Mouse (Mus musculus) thymus, adult 2 months (tissue): ENCODE measurements at regions not wholly inside any gene's neighbourhood (a gene's known extent, or its start where the extent isn't known, plus 50 kb on each side); places are given as distances from the start of the nearest gene placed in this dataset.

Experiments used
- CTCF ChIP-seq: fragments of 200-500 bp; IDR thresholded peaks from 2 replicates; pipeline ENCODE4 v1.5.1; 2012; ENCODE audit warnings: mild to moderate bottlenecking, control low read depth, low read length, moderate library complexity, borderline replicate concordance; ENCODE audit not compliant: control insufficient read depth, poor library complexity, insufficient read depth; ENCODE audit errors: extremely low read depth
- POLR2A ChIP-seq: fragments of 200-500 bp; IDR thresholded peaks from 2 replicates; pipeline ENCODE4 v1.6.1; 2012; ENCODE audit warnings: mild to moderate bottlenecking, low read length, control low read depth, moderate library complexity; ENCODE audit not compliant: control insufficient read depth, poor library complexity, insufficient read depth; ENCODE audit errors: extremely low read depth

- TF ChIP-seq POLR2A: no peak
- TF ChIP-seq CTCF: no peak
Measured at GRCm38 (mm10) chr5:118361853-118362406, 116.9 kb downstream of the 2410131K14Rik start.
